8 mouse cellular contexts compared by ENCODE assay signal in the genomic region with DNA sequence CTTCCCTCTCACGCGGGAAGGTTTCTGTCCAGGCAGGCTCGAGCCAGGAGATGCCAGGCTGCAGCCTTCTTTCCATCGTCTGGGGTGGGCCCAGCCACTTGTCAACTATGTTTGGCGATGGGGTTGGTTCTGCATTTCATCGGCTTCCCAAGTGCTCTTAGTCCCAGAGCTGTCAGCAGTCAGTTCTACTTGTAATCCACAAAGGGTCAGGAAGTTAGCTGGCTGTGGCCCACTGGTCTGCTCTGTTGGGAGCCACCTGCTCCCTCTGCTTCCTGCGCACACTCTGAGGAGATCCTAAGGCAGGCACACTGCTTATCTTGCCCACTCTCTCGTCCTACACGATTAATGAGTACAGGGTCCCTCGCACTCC. TPM values are rescaled to one million over a fixed set of nuclear protein-coding genes. Genes with fewer than 3 reads are reported as not detected.
DNase-seq lines count a peak whose midpoint lies in the region; ATAC-seq and TF ChIP-seq lines count a peak whose summit lies in the region.

No protein-coding gene starts in this region.

- TF ChIP-seq CTCF in ES-Bruce4 (IDR thresholded peaks at IDR 0.05; ENCODE audit: low read depth, low read length): no peak

- peak overlapping the region; percentile 67 for H3K4me2 ChIP-seq in forebrain, embryonic 13.5 days
- H3K4me2 ChIP-seq in liver, embryonic 16.5 days (ENCODE audit: low read depth, low read length): peak overlapping the region; percentile 82

- H3K36me3 ChIP-seq in heart, embryonic 10.5 days: no peaks in the 10 kb centered on the region
- H3K36me3 ChIP-seq in ES-Bruce4 (ENCODE audit: control insufficient read depth, insufficient read depth, low read length, poor library complexity, severe bottlenecking): no peaks in the 10 kb centered on the region
- no peaks in the 10 kb centered on the region for H3K36me3 ChIP-seq in forebrain, embryonic 13.5 days (ENCODE audit: poor library complexity, severe bottlenecking)
- H3K36me3 ChIP-seq in liver, embryonic 16.5 days (ENCODE audit: control insufficient read depth, insufficient read depth): no peaks in the 10 kb centered on the region

- 0 out of 2 replicates have a peak, but pooled peaks cover 5% of the 10 kb centered on the region for H3K9me3 ChIP-seq in heart, embryonic 10.5 days
- H3K9me3 ChIP-seq in ES-Bruce4 (replicated peaks; ENCODE audit: control insufficient read depth, insufficient read depth, low read length, poor library complexity, severe bottlenecking): peaks cover 8% of the 10 kb centered on the region; the same call in 1 of the 2 replicates
- peaks cover 6% of the 10 kb centered on the region; the same call in 1 of the 2 replicates for H3K9me3 ChIP-seq in forebrain, embryonic 13.5 days (replicated peaks)
- no peaks in the 10 kb centered on the region for H3K9me3 ChIP-seq in liver, embryonic 16.5 days (replicated peaks; ENCODE audit: control insufficient read depth, low read length)

- peak; percentile 46 for ATAC-seq in forebrain, embryonic 13.5 days
- ATAC-seq in liver, embryonic 16.5 days (ENCODE audit: low read depth): peak; percentile 14
- ATAC-seq in granulocyte monocyte progenitor cell, adult 5-6 weeks (replicated peaks; ENCODE audit: poor library complexity, severe bottlenecking): no peak
- no peak for ATAC-seq in CD4-positive, CD25-positive, alpha-beta regulatory T cell, adult 4 months

- no peaks in the 10 kb centered on the region for H3K27me3 ChIP-seq in heart, embryonic 10.5 days (ENCODE audit: insufficient read depth, poor library complexity, severe bottlenecking)
- H3K27me3 ChIP-seq in ES-Bruce4 (ENCODE audit: control insufficient read depth, insufficient read depth, low read length, poor library complexity, severe bottlenecking): no peaks in the 10 kb centered on the region
- H3K27me3 ChIP-seq in forebrain, embryonic 13.5 days: no peaks in the 10 kb centered on the region
- no peaks in the 10 kb centered on the region for H3K27me3 ChIP-seq in liver, embryonic 16.5 days (ENCODE audit: control insufficient read depth, insufficient read depth, low read depth, low read length)

- H3K4me3 ChIP-seq in heart, embryonic 10.5 days: peak overlapping the region; percentile 83
- peak overlapping the region; percentile 74 for H3K4me3 ChIP-seq in ES-Bruce4 (ENCODE audit: low read depth, low read length)
- H3K4me3 ChIP-seq in forebrain, embryonic 13.5 days: peak overlapping the region; percentile 75
- H3K4me3 ChIP-seq in liver, embryonic 16.5 days (ENCODE audit: low read depth, low read length): peak overlapping the region; percentile 85

- intact Hi-C loops in heart, postnatal 14 days (cut with DNase I): no loop called here

- TF ChIP-seq EP300 in ES-Bruce4 (IDR thresholded peaks at IDR 0.05; ENCODE audit: insufficient read depth, low read depth, low read length): no peak

- peak overlapping the region; percentile 75 for H3K9ac ChIP-seq in ES-Bruce4 (ENCODE audit: low read depth, poor library complexity, severe bottlenecking)
- peak overlapping the region; percentile 91 for H3K9ac ChIP-seq in forebrain, embryonic 13.5 days
- H3K9ac ChIP-seq in liver, embryonic 16.5 days (ENCODE audit: low read depth, low read length): peak overlapping the region; percentile 81

- 1% methylated on average over 10 of the region's 10 CpGs for WGBS in heart, embryonic 10.5 days
- 10% methylated on average over 10 of the region's 10 CpGs for WGBS in forebrain, embryonic 13.5 days
- whole genome bisulfite sequencing in liver, embryonic 16.5 days (ENCODE audit: insufficient replicate concordance): 4% methylated on average over 10 of the region's 10 CpGs

- H3K4me1 ChIP-seq in heart, embryonic 10.5 days: peaks cover 8% of the 10 kb centered on the region
- H3K4me1 ChIP-seq in ES-Bruce4 (ENCODE audit: control insufficient read depth, insufficient read depth, low read length): no peaks in the 10 kb centered on the region
- peaks cover 14% of the 10 kb centered on the region; the same call in 1 of the 2 replicates for H3K4me1 ChIP-seq in forebrain, embryonic 13.5 days
- peaks cover 9% of the 10 kb centered on the region for H3K4me1 ChIP-seq in liver, embryonic 16.5 days (ENCODE audit: control insufficient read depth, low read depth, low read length)

- peak overlapping the region; percentile 98 for H3K27ac ChIP-seq in heart, embryonic 10.5 days
- H3K27ac ChIP-seq in ES-Bruce4 (ENCODE audit: insufficient read depth, low read length): no peak overlapping the region
- H3K27ac ChIP-seq in forebrain, embryonic 13.5 days: peak overlapping the region; percentile 85
- peak overlapping the region; percentile 81 for H3K27ac ChIP-seq in liver, embryonic 16.5 days (ENCODE audit: low read length)

- TF ChIP-seq POLR2A in ES-Bruce4 (IDR thresholded peaks at IDR 0.05; ENCODE audit: insufficient read depth, low read length): no peak

- no peak for DNase-seq in heart, embryonic 10.5 days (ENCODE audit: low spot score)
- no peak for DNase-seq in heart, postnatal 14 days
- no peak for DNase-seq in layer of hippocampus, postnatal 10 days (ENCODE audit: low spot score in 2 of 2)

RNA-seq across cellular contexts. Expression of a gene that starts 0.6 kb away (rescaled TPM):
- polyA plus RNA-seq in heart, embryonic 10.5 days (2016; fragmentation: Nextera tagmentation; extraction: Ambion mirVana): 9.2 and 12.5 TPM in 2 replicates
- total RNA-seq in heart, postnatal 14 days (2021): 10 to 100 TPM; 10.2 to 10.3 TPM
- polyA plus RNA-seq in ES-Bruce4 (2011; ENCODE audit: insufficient read depth, insufficient read length, low read depth, missing spikeins): 13.5 and 16.8 TPM in 2 replicates
- polyA plus RNA-seq in forebrain, embryonic 13.5 days (2015; fragmentation: Nextera tagmentation; extraction: Ambion mirVana): 8.9 and 10.2 TPM in 2 replicates
- 3.9 and 4.9 TPM in 2 replicates for polyA plus RNA-seq in liver, embryonic 16.5 days (2015; fragmentation: Nextera tagmentation; extraction: Ambion mirVana)
- total RNA-seq in granulocyte monocyte progenitor cell, adult 5-6 weeks (2014; fragmentation: Nextera tagmentation): 6.0 and 10.6 TPM in 2 replicates
- total RNA-seq in granulocyte monocyte progenitor cell, adult 5-6 weeks (2017): 6.6 and 7.5 TPM in 2 replicates
- 10 to 100 TPM; 13.2 to 13.7 TPM for total RNA-seq in layer of hippocampus, postnatal 10 days (2021)
- 10 to 100 TPM; 15.4 to 20.9 TPM for polyA plus RNA-seq in CD4-positive, CD25-positive, alpha-beta regulatory T cell, adult 4 months (2017; shearing (Covaris generic))

Comparison
In these comparisons a context has a peak if more than half of its experiments do, and no peak if none do; other contexts are left out.
1. ATAC-seq: peak in forebrain, embryonic 13.5 days (single experiment) and liver, embryonic 16.5 days (single experiment); none in granulocyte monocyte progenitor cell, adult 5-6 weeks (single experiment) and CD4-positive, CD25-positive, alpha-beta regulatory T cell, adult 4 months (single experiment).
2. Peak in every context shown above with its lines, with median percentiles within 50 percentile points of each other: H3K4me3 ChIP-seq and H3K9ac ChIP-seq.